Mouse (Mus musculus) E14TG2a.4 (cell line): ENCODE results near the gene Ccdc113.

Experiments used
- CTCF ChIP-seq: conservative IDR thresholded peaks from 2 replicates; pipeline ENCODE4 v1.5.1; 2014; ENCODE audit warnings: low read length
- POU5F1 ChIP-seq: IDR thresholded peaks from 2 replicates; pipeline ENCODE4 v1.6.1; 2014; ENCODE audit warnings: low read length, borderline replicate concordance

DNA sequence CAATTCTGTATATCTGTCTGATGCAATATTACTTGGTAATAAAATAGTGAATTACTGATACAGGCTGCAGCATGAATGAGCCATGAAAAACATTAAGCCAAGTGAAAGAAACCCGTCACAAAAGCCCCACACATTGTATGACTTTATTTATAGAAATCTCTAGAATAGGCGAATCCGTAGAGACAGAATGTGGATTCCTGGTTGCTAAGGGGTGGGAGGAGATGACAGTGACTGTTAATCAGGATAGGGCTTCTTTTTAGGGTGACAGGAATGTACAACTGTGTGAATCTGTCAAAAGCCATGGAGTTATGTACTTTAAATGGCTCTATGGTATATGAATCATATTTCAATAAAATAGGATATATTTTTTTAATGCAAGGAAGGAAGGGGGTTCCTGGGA lies 28.3 kb upstream of the Ccdc113 start:
- no peak for TF ChIP-seq CTCF
- TF ChIP-seq POU5F1: no peak
